Mouse (Mus musculus): ENCODE results near the gene Cblb. TPM values are rescaled to one million over a fixed set of nuclear protein-coding genes. Genes with fewer than 3 reads are reported as not detected.

The Cblb gene
- polyA plus RNA-seq, 1 experiment from 2014 or later: 1.8 TPM

GRCm38 (mm10) chr16:52013812-52014211 lies 17.2 kb upstream of the Cblb start:
- Histone ChIP-seq H3K4me3 (replicated peaks) (no peak overlapping the region), H3K4me2 (no peak overlapping the region), H3K27ac (replicated peaks) (no peak overlapping the region), H3K9ac (no peak overlapping the region), H3K27me3 (no peaks in the 10 kb centered on the region), H3K36me3 (replicated peaks) (no peaks in the 10 kb centered on the region), H3K9me3 (replicated peaks) (no peaks in the 10 kb centered on the region), H3K4me1 (replicated peaks) (no peaks in the 10 kb centered on the region)
- no peak for ATAC-seq (ENCODE audit: insufficient read depth)
- WGBS (ENCODE audit: insufficient replicate concordance): 51% methylated on average over 2 of the region's 2 CpGs

- H3K9ac ChIP-seq: no peak overlapping the region
- no peak overlapping the region for H3K4me3 ChIP-seq (replicated peaks)
- H3K4me2 ChIP-seq: no peak overlapping the region
- H3K9me3 ChIP-seq (replicated peaks): no peaks in the 10 kb centered on the region
- no peaks in the 10 kb centered on the region; the same call in 1 of the 2 replicates for H3K27me3 ChIP-seq
- no peaks in the 10 kb centered on the region for H3K4me1 ChIP-seq (replicated peaks)
- H3K27ac ChIP-seq (replicated peaks): no peak overlapping the region
- no peaks in the 10 kb centered on the region for H3K36me3 ChIP-seq (replicated peaks)
- ATAC-seq (ENCODE audit: insufficient read depth): no peak
- WGBS (ENCODE audit: insufficient replicate concordance): 69% methylated on average over 5 of the region's 5 CpGs
Measured at GRCm38 (mm10) chr16:52023417-52023816, 7.6 kb upstream of the Cblb start.

- ATAC-seq (ENCODE audit: insufficient read depth): no peak
- Histone ChIP-seq H3K9ac (no peak overlapping the region), H3K27ac (replicated peaks) (no peak overlapping the region), H3K4me1 (replicated peaks) (peaks cover 16% of the 10 kb centered on the region), H3K4me3 (replicated peaks) (no peak overlapping the region), H3K27me3 (no peaks in the 10 kb centered on the region; the same call in 1 of the 2 replicates), H3K9me3 (replicated peaks) (no peaks in the 10 kb centered on the region), H3K4me2 (no peak overlapping the region), H3K36me3 (replicated peaks) (no peaks in the 10 kb centered on the region)
- 67% methylated on average over 4 of the region's 4 CpGs for WGBS (ENCODE audit: insufficient replicate concordance)
Measured at GRCm38 (mm10) chr16:52027326-52027725, 3.7 kb upstream of the Cblb start.

GRCm38 (mm10) chr16:52029001-52029400 lies 2.0 kb upstream of the Cblb start:
- WGBS (ENCODE audit: insufficient replicate concordance): 73% methylated on average over 3 of the region's 3 CpGs
- Histone ChIP-seq H3K36me3 (replicated peaks) (no peaks in the 10 kb centered on the region), H3K9ac (no peak overlapping the region), H3K4me2 (no peak overlapping the region), H3K4me3 (replicated peaks) (no peak overlapping the region), H3K4me1 (replicated peaks) (peaks cover 23% of the 10 kb centered on the region), H3K9me3 (replicated peaks) (no peaks in the 10 kb centered on the region), H3K27ac (replicated peaks) (no peak overlapping the region), H3K27me3 (no peaks in the 10 kb centered on the region; the same call in 1 of the 2 replicates)
- no peak for ATAC-seq (ENCODE audit: insufficient read depth)

GRCm38 (mm10) chr16:52031712-52032251 lies 757 bp downstream of the Cblb start:
- Histone ChIP-seq H3K9ac (peak overlapping the region; percentile 80), H3K36me3 (replicated peaks) (no peaks in the 10 kb centered on the region), H3K4me1 (replicated peaks) (peaks cover 23% of the 10 kb centered on the region), H3K27me3 (no peaks in the 10 kb centered on the region), H3K4me3 (replicated peaks) (peak overlapping the region; percentile 87), H3K9me3 (replicated peaks) (no peaks in the 10 kb centered on the region), H3K4me2 (peak overlapping the region; percentile 98), H3K27ac (replicated peaks) (peak overlapping the region; percentile 80)
- under 1% methylated on average over 37 of the region's 37 CpGs for WGBS (ENCODE audit: insufficient replicate concordance)
- ATAC-seq (ENCODE audit: insufficient read depth): peak; percentile 62

- WGBS (ENCODE audit: insufficient replicate concordance): 22% methylated on average over 29 of the region's 29 CpGs
- H3K9ac ChIP-seq: peak overlapping the region; percentile 80
- peaks cover 23% of the 10 kb centered on the region for H3K4me1 ChIP-seq (replicated peaks)
- H3K9me3 ChIP-seq (replicated peaks): no peaks in the 10 kb centered on the region
- no peaks in the 10 kb centered on the region for H3K36me3 ChIP-seq (replicated peaks)
- peak overlapping the region; percentile 87 for H3K4me3 ChIP-seq (replicated peaks)
- peak overlapping the region; percentile 98 for H3K4me2 ChIP-seq
- no peak overlapping the region; the same call in 1 of the 2 replicates for H3K27ac ChIP-seq (replicated peaks)
- ATAC-seq (ENCODE audit: insufficient read depth): no peak
- no peaks in the 10 kb centered on the region for H3K27me3 ChIP-seq
Measured at GRCm38 (mm10) chr16:52032376-52033330, 1.6 kb downstream of the Cblb start.

- no peaks in the 10 kb centered on the region for H3K9me3 ChIP-seq (replicated peaks)
Measured at GRCm38 (mm10) chr16:52033381-52034315, 2.6 kb downstream of the Cblb start.

GRCm38 (mm10) chr16:52034356-52034755 lies 3.3 kb downstream of the Cblb start:
- Histone ChIP-seq H3K4me3 (replicated peaks) (no peak overlapping the region), H3K27ac (replicated peaks) (no peak overlapping the region), H3K27me3 (no peaks in the 10 kb centered on the region), H3K9ac (no peak overlapping the region), H3K4me1 (replicated peaks) (peaks cover 28% of the 10 kb centered on the region), H3K4me2 (no peak overlapping the region), H3K36me3 (replicated peaks) (no peaks in the 10 kb centered on the region), H3K9me3 (replicated peaks) (no peaks in the 10 kb centered on the region)
- 85% methylated on average over 5 of the region's 5 CpGs for WGBS (ENCODE audit: insufficient replicate concordance)
- no peak for ATAC-seq (ENCODE audit: insufficient read depth)

More at GRCm38 (mm10) chr16:52033381-52034315, 2.6 kb downstream of the Cblb start:
- no peak for ATAC-seq (ENCODE audit: insufficient read depth)
- Histone ChIP-seq H3K27ac (replicated peaks) (no peak overlapping the region), H3K4me2 (0 out of 2 replicates have a peak overlapping the region, but pooled peaks have one; percentile 98), H3K36me3 (replicated peaks) (no peaks in the 10 kb centered on the region), H3K9ac (no peak overlapping the region), H3K4me3 (replicated peaks) (no peak overlapping the region), H3K27me3 (no peaks in the 10 kb centered on the region), H3K4me1 (replicated peaks) (peaks cover 23% of the 10 kb centered on the region)
- 80% methylated on average over 4 of the region's 4 CpGs for WGBS (ENCODE audit: insufficient replicate concordance)

GRCm38 (mm10) chr16:52036295-52036694 lies 5.3 kb downstream of the Cblb start:
- ATAC-seq (ENCODE audit: insufficient read depth): no peak
- no peak overlapping the region for H3K9ac ChIP-seq
- peaks cover 20% of the 10 kb centered on the region for H3K4me1 ChIP-seq (replicated peaks)
- 45% methylated on average over 3 of the region's 3 CpGs for WGBS (ENCODE audit: insufficient replicate concordance)
- H3K27me3 ChIP-seq: no peaks in the 10 kb centered on the region
- no peaks in the 10 kb centered on the region for H3K36me3 ChIP-seq (replicated peaks)
- no peak overlapping the region for H3K4me3 ChIP-seq (replicated peaks)
- no peak overlapping the region for H3K27ac ChIP-seq (replicated peaks)
- no peaks in the 10 kb centered on the region for H3K9me3 ChIP-seq (replicated peaks)
- H3K4me2 ChIP-seq: no peak overlapping the region

GRCm38 (mm10) chr16:52038283-52038682 lies 7.3 kb downstream of the Cblb start:
- WGBS (ENCODE audit: insufficient replicate concordance): 84% methylated on average over 4 of the region's 4 CpGs
- no peaks in the 10 kb centered on the region for H3K27me3 ChIP-seq
- H3K4me2 ChIP-seq: no peak overlapping the region
- 0 out of 2 replicates have a peak, but pooled peaks cover 4% of the 10 kb centered on the region for H3K4me1 ChIP-seq (replicated peaks)
- H3K36me3 ChIP-seq (replicated peaks): no peaks in the 10 kb centered on the region
- ATAC-seq (ENCODE audit: insufficient read depth): no peak
- H3K27ac ChIP-seq (replicated peaks): no peak overlapping the region
- no peak overlapping the region for H3K4me3 ChIP-seq (replicated peaks)
- H3K9me3 ChIP-seq (replicated peaks): no peaks in the 10 kb centered on the region
- H3K9ac ChIP-seq: no peak overlapping the region
